Mouse (Mus musculus): ENCODE data around the gene Gemin2.

Gene Gemin2

DNA sequence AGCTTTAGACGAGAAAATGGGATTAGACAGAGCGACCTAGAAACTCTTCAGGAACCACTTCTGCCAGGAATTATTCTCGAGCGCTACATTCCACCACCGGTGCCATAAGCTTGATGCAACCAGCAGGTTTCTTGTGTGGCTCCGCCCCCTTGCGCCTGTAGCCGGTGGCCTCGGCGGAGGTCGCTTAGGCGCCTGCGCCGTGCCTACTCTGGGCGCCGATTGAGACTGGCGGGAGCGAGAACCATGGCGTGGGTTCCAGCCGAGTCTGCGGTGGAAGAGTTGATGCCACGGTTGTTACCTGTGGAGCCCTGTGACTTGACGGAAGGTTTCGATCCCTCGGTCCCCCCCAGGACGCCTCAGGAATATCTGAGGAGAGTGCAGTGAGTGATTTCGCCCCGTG is at the start of gene Gemin2:
TSS of gene Gemin2 (plus strand) at position 160 of the 400 bp plus-strand sequence.
- DNase-seq (ENCODE audit: low read depth, low spot score) = peak; percentile 87

DNA sequence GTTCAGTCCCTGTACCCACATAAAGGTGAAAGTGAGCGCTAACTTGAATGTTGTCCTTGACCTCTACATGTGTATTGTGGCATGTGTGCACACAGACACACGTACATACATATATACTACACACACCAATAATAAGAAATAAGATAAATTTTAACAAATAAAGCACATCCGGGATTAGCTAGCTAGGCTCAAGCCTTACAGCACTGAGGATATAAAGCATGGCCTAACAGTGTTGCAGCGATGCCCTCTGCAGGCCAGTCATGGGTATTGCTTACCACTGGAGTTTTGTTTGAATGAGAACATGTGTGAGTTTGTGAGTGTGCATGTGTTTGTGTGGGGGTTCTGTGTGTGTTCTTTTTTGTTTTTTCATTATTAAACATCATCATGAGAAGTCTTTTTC is 48.6 kb upstream of the Gemin2 start:
- no peak for DNase-seq (ENCODE audit: low read depth, low spot score)

DNA sequence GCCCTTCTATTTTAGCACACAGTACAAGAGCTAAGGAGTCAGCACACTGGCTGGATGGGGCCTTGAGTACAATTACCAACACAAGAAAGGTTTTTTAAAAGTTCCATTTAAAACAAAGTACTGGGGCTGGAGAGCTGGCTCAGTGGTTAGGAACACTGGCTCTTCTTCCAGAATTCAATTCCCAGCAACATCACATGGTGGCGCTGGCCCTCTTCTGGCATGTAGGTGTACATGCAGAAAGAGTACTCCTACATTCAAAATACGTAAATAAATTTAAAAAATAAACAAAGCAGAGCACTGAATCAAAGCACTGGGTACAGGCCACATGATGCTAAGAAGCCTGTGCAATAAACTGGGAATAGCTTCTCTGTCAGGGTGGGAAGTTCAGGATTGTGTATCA is 36.2 kb upstream of the Gemin2 start:
- no peak for DNase-seq (ENCODE audit: low read depth, low spot score)

DNA sequence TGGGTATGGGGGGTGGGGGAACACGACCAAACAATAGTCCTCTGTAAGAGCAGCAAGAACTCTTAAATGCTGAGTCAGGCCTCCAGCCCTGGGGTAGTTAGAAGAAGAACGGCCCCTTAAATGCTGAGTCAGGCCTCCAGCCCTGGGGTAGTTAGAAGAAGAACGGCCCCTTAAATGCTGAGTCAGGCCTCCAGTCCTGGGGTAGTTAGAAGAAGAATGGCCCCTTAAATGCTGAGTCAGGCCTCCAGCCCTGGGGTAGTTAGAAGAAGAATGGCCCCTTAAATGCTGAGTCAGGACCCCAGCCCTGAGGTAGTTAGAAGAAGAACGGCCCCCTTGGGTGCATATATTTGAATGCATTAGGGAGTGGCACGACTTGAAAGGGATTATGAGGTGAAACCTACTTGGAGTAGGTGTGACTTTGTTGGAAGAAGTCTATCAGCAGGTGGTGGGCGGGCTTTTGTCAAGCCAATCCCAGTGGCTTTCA is 32.0 kb upstream of the Gemin2 start:
- DNase-seq (ENCODE audit: low read depth, low spot score) = peak; percentile 55

DNA sequence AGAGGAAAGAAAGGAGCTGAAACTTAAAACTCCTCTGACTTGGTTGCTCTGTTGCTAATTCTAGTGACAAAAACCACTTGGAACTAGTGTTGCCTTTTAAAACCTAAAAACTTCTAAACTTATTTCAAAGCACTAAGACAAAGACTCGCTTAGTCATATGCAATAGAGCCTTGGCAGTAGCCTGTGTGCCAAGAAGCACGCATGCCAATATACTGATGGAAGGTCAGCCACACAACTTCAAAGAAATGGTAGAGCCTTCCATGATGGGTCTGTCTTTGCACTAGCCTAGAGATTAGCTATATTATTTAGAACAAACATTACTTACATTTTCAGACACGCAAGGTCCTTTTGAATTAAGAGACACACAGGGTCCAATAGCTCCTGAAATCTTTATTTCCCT is 27.4 kb upstream of the Gemin2 start:
- no peak for DNase-seq (ENCODE audit: low read depth, low spot score)

DNA sequence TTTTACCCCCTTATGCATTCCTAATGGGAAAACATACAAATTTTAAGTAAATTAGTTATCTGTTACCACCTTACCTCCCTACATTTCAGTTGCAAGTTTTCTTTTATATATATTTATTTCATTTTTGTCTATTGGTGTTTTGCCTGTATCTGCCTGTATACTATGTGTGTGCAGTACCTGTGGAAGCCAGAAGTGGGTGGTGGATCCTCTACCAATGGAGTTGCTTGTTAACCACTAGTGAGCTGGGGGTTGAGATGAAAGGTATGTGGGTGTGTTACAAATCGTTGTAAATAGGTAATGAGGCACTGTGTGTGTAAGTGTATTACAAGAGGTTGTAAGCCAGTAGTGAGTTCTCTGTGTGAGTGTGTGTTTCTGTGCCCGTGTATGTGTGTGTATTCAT is 2.7 kb upstream of the Gemin2 start:
- no peak for DNase-seq (ENCODE audit: low read depth, low spot score)

DNA sequence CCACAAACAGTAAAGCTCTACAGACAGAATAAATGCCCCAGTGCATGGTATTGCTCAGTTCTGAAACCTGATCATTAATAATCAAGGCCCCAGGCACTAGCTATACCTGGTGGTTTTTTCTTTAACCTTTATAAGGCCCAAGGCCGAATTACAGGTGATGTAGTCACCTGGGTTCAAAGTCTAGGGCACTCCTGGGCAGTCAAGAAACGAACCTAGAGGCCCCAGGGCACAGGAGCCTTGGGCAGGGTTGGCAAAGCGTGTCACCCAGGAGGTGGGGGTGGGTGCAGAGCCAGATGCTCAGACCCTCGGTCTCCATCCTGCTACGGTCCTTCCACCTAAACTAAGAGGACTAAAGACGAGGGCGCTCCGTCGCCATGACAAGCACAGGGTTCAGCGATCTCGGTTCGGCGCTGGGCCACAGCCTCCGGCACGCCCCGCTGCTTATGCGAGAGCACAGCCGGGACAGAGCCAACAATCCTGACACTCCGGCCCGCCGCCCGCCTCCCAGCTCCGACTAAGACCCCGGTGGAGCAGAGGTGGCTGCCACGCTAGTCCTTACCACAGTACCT is 1.8 kb upstream of the Gemin2 start:
- no peak for DNase-seq (ENCODE audit: low read depth, low spot score)

DNA sequence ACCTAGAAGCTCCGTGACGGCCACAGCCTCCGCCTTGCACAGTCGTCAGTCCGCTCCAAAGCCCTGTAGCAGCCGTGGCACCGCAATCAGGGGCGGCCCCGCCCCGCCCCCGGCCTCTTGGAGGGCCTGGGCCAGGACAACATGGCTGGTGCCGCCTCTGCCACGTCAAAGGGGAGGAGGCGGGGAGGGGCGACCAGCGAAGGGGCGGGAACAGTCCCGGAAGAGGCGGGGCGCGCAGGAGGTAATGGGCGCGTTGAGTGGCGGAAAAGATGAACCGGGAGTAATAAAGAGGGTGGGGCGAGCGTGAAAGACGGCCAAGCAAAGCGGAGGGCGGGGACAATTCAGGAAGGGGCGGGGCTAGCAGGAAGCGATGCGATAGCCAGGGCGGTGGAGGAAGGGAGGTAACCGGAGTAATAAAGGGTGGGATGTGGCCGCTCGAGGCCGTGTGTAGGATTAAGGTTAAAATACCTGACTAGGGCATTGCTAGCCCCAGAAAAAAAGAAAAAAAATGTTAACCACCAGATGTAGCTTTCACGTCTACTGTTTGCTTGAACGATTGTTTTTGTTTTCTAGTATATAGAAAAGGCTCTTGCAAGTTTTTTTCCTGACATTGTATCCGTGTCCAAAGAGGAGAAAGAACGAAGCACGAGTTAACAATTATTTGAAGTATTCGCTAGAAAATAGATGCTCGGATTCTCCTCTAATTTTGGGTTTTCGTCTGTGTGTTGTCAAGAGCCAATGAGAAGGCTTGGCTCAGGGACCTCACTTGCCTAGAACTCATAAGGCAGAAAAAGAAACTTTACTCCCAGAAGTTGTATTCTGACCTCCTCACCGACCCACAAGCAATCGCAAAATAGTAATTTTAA is 1.1 kb upstream of the Gemin2 start, which contains the start of gene Sec23a:
TSS of gene Sec23a (minus strand) at position 174 of the 866 bp plus-strand sequence.
- DNase-seq (ENCODE audit: low read depth, low spot score) = peak; percentile 97

DNA sequence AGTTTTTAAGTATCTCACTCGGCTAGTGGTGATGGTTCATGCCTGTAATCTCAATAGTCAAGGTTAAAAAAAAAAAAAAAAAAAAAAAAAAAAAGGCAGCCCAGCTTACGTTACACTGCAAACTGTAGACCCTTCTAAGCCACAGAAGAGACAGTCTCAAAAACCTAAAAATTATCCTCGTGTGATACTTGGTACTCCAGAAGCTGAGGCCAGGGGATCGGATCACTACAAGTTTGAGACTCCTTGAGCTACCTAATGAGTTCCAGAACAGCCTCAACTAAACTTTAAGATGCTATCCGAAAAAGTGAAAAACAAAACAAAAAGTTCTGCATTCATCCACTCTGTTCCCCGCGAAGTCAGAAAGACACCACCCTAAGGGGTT is 492 bp upstream of the Gemin2 start:
- DNase-seq (ENCODE audit: low read depth, low spot score) = no peak

DNA sequence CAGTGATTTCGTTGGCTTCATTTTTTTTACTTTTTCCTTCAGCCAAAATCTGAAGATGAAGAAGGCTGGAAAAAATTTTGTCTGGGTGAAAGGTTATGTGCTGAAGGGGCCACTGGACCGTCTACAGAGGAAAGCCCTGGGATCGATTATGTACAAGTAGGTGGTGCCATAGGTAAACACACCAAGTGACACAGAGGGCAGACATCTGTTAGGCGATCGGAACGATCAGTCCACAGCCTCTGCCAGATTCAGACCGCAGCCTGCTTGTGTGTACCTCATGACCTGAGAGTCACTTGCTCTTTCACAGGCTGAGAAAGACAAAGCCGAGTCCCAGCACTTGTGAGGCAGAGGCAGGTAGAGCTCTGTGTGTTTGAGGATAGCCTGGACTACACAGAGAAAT is 4.8 kb downstream of the Gemin2 start:
- DNase-seq (ENCODE audit: low read depth, low spot score) = no peak

DNA sequence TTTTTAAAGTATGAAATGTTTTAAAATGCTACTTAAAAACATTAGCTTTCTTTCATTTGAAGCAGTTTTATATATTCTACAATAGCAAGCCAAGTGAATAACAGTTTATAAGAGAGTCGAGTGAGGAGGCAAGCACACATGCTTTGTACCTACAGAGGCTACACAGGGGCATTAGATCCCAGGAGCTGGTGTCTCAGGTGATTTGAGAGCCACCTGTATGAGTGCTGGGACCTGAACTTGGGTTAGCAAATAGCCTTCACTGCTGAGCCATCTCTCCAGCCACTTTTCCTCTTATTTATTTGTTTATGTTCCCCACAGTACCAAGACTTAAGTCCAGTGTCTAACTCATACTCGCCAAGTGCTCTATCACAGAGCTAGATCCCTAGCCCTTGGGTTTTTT is 6.7 kb downstream of the Gemin2 start:
- no peak for DNase-seq (ENCODE audit: low read depth, low spot score)

DNA sequence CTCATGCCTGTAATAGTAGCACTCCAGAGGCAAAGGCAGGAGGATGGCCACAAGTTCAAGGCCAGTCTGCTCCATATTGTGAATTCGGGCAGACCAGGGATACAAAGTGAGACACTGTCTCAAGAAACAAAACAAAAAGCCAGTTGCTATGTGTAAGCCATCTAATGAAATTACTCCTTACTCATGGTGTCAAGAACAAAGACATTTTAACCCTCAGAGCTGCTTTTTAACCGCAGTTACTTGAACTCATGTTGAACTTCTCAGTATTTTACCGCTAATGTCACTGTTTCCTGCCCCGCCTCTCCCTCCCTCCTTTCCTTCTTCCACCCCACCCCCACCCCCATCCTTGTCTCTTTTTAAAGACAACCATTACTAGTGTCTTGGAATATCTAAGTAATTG is 8.1 kb downstream of the Gemin2 start:
- no peak for DNase-seq (ENCODE audit: low read depth, low spot score)

DNA sequence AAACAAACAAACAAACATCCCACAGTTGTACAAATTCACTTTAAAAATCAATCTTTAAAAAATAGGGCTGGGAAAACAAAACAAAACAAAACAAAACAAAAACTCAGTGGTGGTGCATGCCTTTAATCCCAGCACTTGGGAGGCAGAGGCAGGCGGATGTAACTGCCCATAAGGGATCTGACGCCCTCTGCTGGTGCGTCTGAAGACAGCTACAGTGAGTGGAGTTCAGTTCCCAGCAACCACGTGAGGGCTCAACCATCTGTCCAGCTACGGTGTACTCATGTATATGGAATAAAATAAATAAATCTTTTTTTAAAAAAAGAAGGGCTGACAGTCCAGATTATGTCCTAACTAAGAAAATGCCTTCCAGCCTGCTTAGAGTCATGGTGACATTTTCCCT is 18.9 kb downstream of the Gemin2 start:
- no peak for DNase-seq (ENCODE audit: low read depth, low spot score)

DNA sequence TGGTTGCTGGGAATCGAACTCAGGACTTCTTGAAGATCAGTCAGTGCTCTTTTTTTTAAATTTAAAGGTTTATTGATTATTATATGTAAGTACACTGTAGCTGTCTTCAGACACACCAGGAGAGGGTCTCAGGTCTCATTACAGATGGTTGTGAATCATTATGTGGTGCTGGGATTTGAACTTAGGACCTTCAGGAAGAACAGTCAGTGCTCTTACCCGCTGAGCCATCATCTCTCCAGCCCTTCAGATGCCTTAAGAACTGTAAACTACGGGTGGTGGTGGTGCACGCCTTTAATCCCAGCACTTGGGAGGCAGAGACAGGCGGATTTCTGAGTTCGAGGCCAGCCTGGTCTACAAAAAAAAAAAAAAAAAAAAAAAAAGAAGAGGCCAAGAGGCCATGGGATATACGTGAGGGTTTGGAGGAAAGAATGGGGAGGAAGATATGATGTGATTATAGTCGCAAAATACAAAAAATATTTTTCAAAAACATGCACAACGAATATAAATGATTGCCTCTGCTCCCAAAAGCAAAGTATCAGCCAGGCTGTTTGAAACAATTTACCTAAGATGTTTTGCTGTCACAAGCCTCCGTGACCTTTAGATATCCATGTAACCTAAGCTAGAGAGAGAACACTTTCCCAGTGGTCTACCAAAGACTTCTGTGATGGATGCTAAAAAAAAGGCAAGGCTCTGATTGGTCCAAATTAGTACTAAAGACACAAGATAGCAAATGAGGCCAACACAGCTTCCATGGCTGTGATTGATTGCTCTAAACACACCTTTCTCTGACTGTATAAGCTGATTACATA is 26.2 kb downstream of the Gemin2 start:
- no peak for DNase-seq (ENCODE audit: low read depth, low spot score)

DNA sequence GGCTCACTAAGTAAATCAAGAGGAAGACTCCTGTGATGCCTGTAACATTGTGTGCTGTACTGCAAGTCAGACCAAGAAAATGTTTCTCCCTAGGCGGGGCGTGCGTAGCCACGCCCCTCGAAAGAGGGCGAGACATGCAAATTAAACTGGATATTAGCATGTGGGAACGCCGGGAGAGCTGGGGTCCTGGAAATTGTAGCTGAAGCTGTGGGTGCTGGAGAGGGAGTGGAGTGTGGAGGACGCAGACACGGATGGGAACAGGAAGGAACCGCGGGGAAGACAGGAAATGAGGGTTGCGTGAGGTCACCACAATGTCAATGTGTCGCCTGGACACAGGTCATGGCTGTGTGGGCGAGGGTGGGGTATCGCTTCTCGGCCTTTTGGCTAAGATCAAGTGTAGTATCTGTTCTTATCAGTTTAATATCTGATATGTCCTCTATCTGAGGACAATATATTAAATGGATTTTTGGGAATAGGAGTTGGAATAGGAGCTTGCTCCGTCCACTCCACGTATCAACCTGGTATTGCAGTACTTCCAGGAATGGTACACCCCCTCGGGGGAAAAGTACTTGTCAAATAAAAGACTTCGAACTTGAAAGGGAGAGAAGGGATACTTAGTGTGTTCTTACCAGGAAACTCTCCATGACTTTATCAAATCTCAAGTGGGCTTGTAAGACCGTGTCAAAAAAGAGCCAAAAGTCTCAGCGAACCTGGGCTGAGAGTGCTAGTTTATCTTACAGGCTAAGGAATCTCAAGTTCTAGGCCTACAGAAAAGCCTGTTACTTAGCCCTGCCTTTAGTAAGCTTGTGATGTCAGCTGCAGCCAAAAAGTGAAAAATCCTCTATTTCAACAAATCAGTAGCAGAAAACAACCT is 27.0 kb downstream of the Gemin2 start:
- DNase-seq (ENCODE audit: low read depth, low spot score) = peak; percentile 51

DNA sequence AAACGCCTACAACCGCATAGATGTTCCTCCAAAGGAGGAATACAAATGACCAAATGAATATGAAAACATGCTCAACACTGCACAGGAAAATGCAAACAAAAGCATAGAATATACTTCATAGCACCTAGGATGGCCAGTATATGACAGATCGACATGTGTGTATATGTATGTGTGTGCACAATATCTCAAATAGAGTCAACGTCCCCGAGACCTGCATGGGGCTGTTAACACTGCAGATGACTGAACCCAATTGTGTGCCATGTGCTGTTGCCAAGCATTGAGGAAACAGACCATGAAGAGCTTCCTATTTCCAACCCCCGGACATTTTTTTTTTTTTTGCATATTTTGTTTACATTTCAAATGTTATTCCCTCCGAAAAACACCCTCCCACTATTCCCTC is 27.7 kb downstream of the Gemin2 start:
- no peak for DNase-seq (ENCODE audit: low read depth, low spot score)

DNA sequence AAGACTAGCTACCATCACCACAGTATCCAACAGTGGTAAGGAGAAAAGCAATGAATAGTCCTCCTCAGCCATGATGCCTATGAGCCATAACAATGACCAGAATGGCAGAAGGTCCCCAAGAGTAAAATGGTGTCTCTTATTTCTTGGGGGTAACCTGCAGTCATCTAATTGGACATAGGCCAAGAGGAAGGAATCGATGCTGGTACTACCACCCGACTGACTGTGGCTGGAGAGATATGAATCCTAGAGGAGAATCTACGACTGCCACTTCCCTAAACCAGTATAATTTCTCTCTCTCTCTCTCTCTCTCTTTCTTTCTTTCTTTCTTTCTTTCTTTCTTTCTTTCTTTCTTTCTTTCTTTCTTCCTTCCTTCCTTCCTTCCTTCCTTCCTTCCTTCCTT is 39.3 kb downstream of the Gemin2 start:
- no peak for DNase-seq (ENCODE audit: low read depth, low spot score)

DNA sequence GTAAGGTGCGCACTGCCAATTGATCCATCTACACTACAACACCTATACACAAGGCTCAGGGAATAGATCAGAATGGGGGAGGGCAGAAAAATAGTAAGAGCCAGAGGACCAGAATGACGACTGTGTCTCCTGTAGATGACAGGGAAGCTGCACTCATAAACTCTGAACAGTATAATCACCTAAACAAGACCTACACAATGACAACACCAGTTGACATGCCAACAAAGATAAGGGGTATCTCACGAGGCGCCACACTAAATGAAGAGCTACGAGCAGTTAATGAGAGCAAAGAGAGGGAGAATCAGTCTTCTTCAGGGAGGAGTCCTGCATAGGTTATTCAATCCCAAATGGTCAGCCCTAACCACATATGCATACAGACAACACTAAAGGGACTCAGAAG is 40.0 kb downstream of the Gemin2 start:
- no peak for DNase-seq (ENCODE audit: low read depth, low spot score)

DNA sequence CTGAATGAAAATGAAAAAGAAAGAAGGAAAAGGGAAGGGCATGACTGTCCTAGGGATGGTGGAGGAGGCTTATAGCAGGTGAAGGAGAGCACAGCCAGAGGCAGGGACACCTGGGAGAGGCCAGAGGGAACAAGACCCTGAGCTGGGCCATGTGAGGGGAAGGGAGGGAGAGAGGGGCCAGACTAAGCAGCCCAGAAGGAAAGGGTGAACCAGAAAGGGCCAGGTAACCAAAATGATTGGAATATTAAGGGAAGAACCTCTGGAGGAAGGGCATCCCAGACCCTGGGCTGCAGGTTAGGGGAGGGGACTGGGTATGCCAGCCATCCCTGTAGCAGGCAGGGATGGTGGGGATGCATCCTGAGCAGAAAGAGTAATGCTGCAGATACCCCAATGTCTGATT is 40.8 kb downstream of the Gemin2 start:
- no peak for DNase-seq (ENCODE audit: low read depth, low spot score)

DNA sequence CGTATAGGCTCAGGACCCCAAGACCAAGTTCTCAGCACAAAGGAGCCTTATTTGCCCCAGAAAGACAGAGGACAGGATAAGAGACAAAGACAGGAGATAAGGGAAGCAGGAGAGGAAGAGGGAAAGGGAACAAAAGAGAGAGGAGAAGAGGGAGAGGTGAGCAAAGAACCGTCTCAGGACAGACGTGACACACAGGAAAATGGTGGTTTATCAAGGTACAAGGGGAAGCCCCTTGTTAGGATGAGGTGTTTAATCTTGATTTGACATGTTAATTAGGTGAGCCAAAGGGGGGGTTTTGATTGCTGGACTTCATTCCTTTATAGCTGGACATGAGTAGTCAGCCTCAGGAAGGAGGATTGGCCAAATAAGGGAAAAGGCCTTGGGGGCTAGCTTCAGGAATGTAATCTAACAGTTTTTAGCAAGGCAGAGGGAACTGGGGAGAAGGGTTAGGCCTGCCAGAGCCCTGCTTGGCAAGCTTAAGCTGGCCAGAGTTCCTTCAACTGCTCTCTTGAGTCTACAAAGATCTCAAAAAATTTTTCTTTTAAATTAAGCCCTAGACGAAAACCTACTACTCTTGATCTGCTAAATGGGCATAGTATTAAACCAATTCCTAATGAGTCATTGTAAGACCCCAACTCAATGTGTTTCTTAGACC is 42.1 kb downstream of the Gemin2 start:
- no peak for DNase-seq (ENCODE audit: low read depth, low spot score)

DNA sequence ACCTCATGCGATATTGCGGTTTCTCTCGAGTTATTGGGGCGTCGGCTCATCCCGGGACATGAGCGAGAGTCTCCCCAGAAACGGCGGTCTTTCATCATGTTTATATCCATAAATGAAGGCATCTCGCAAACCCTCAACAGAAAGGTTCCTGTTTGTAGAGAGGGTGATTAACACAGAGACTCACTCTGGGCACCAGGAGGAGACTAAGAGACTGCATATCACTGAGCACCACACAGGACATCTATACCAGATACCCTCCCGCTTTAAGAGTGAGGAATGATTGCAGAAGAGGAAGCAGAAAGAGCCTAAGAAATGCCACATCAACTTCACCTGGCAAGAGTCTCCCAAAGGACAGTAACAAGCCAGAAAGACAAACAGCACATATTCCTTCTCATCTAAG is 43.0 kb downstream of the Gemin2 start:
- no peak for DNase-seq (ENCODE audit: low read depth, low spot score)

Data from c-Kit-negative CD71-positive TER-119-positive erythroid progenitor cells, embryonic 14.5 days (primary cell).